Mouse (Mus musculus): ENCODE measurements around the gene Aunip.

DNA sequence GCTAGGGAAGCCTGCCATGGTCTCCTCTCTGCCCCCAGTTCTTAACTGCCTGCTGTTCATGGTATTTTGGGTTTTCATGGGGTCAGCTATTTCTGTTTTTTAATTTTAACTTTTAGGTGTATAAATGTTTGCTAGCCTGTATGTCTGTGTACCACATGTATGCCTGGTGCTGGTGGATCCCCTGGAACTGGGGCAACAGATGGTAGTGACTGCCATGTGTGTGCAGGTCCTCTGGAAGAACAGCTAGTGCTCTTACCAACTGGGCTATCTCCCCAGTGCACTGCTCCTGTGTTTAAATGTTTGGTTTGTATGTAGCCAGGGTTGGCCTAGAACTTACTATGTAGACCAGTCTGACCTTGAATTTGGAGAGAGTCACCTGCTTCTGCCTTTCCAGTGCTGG is 8.5 kb downstream of the Aunip start:
- no peak for TF ChIP-seq E2F4 (IDR thresholded peaks at IDR 0.05; ENCODE audit: insufficient read depth)
- no peak for TF ChIP-seq POLR2A (IDR thresholded peaks at IDR 0.05; ENCODE audit: insufficient read length, low read depth)
- no peak for TF ChIP-seq REST (IDR thresholded peaks at IDR 0.05; ENCODE audit: insufficient read depth, insufficient read length)
- no peak for TF ChIP-seq TCF12 (IDR thresholded peaks at IDR 0.05; ENCODE audit: insufficient read depth, poor library complexity, severe bottlenecking)
- no peak for TF ChIP-seq CEBPB (IDR thresholded peaks at IDR 0.05; ENCODE audit: insufficient read depth, poor library complexity, severe bottlenecking)
- no peak for TF ChIP-seq POLR2AphosphoS2 (IDR thresholded peaks at IDR 0.05; ENCODE audit: insufficient read length, low read depth)
- no peak for TF ChIP-seq MYOD1 (IDR thresholded peaks at IDR 0.05; ENCODE audit: control insufficient read depth in 1 of 3, insufficient read length in 2 of 3, low read depth in 2 of 3)
- no peak for TF ChIP-seq MYOG (IDR thresholded peaks at IDR 0.05; ENCODE audit: control insufficient read depth in 1 of 3, insufficient read depth in 1 of 3, insufficient read length in 2 of 3, low read depth in 2 of 3)
- no peak for TF ChIP-seq USF1 (IDR thresholded peaks at IDR 0.05; ENCODE audit: low read depth)
- TF ChIP-seq MAX (IDR thresholded peaks at IDR 0.05; ENCODE audit: low read depth) = no peak
- no peak for TF ChIP-seq TCF3 (IDR thresholded peaks at IDR 0.05; ENCODE audit: insufficient read length, low read depth)
- no peak for TF ChIP-seq SRF (IDR thresholded peaks at IDR 0.05; ENCODE audit: control insufficient read depth, insufficient read length, low read depth)

All from myocyte (in vitro differentiated cells).